Mouse (Mus musculus) spleen, postnatal 14 days (tissue): Measurements from ENCODE around the gene Sesn3.
"Not testable (repeated sequence)": the region's sequence is repeated elsewhere in the genome, so short reads cannot be mapped to it uniquely, and the experiment has no call there.

Source experiments
- DNase-seq, 2 experiments: peaks; one replicate each; pipeline ENCODE4 v3.0.0; 2021 to 2022; ENCODE audit warnings: low spot score in 2 of 2

The Sesn3 gene

GRCm38 (mm10) chr9:14274986-14275720, at the start of gene Sesn3:
TSS of gene Sesn3 (plus strand) at chr9:14275067.
- peak; percentile 50 to 62 for DNase-seq

- DNase-seq, result not testable (repeated sequence)
These were observed 47.8 kb upstream of the Sesn3 start for GRCm38 (mm10) chr9:14227086-14227485.

GRCm38 (mm10) chr9:14233702-14234373, 41.0 kb upstream of the Sesn3 start:
- DNase-seq, result no peak

GRCm38 (mm10) chr9:14235286-14235685, 39.6 kb upstream of the Sesn3 start:
- no peak for DNase-seq

- DNase-seq, result not testable (repeated sequence)
These were observed 33.9 kb upstream of the Sesn3 start for GRCm38 (mm10) chr9:14241003-14241402.

GRCm38 (mm10) chr9:14242308-14242707, 32.6 kb upstream of the Sesn3 start:
- no peak for DNase-seq

- DNase-seq, result peak in 1 of 2 experiments; percentile 19
These were observed 30.3 kb upstream of the Sesn3 start for GRCm38 (mm10) chr9:14244528-14244927.

- DNase-seq, result no peak
These were observed 29.8 kb upstream of the Sesn3 start for GRCm38 (mm10) chr9:14245013-14245586.

GRCm38 (mm10) chr9:14246016-14246799, 28.7 kb upstream of the Sesn3 start:
- no peak for DNase-seq

GRCm38 (mm10) chr9:14247480-14248208, 27.2 kb upstream of the Sesn3 start:
- no peak for DNase-seq

GRCm38 (mm10) chr9:14248209-14248596, 26.7 kb upstream of the Sesn3 start:
- DNase-seq, result no peak

GRCm38 (mm10) chr9:14261150-14261549, 13.7 kb upstream of the Sesn3 start:
- DNase-seq, result no peak

GRCm38 (mm10) chr9:14262568-14262972, 12.3 kb upstream of the Sesn3 start:
- no peak for DNase-seq

- no peak for DNase-seq
These were observed 8.4 kb upstream of the Sesn3 start for GRCm38 (mm10) chr9:14266470-14266869.

- no peak for DNase-seq
These were observed 6.3 kb upstream of the Sesn3 start for GRCm38 (mm10) chr9:14268578-14268977.

GRCm38 (mm10) chr9:14272921-14273320, 1.9 kb upstream of the Sesn3 start:
- DNase-seq, result no peak

GRCm38 (mm10) chr9:14274586-14274985, 281 bp upstream of the Sesn3 start:
- no peak for DNase-seq

GRCm38 (mm10) chr9:14275792-14276480, 1.1 kb downstream of the Sesn3 start:
- DNase-seq, result peak; percentile 89

- peak; percentile 32 to 49 for DNase-seq
These were observed 1.8 kb downstream of the Sesn3 start for GRCm38 (mm10) chr9:14276481-14277287.
